Mouse (Mus musculus) hindbrain, postnatal 0 days (tissue): Measurements from ENCODE around the gene Ngdn. TPM values are rescaled to one million over a fixed set of nuclear protein-coding genes. Genes with fewer than 3 reads are reported as not detected.

Source experiments
- ATAC-seq: fragments of 200-750 bp; cut with Nextera tagmentation; 2 replicates; pipeline ENCODE4 v1.8.0; 2017; ENCODE audit warnings: mild to moderate bottlenecking, moderate TSS enrichment, moderate library complexity
- DNase-seq: peaks from one replicate; pipeline ENCODE4 v3.0.0-alpha.2; 2015; ENCODE audit warnings: low spot score
- H3K27ac ChIP-seq: fragments of 300-500 bp; sonication (generic); 2 replicates; pipeline ENCODE4 v1.5.1; 2014; ENCODE audit warnings: mild to moderate bottlenecking
- H3K27me3 ChIP-seq: fragments of 300-500 bp; sonication (generic); 2 replicates; pipeline ENCODE4 v1.6.1; 2014; ENCODE audit warnings: low read length, mixed read lengths; ENCODE audit not compliant: insufficient read depth
- H3K36me3 ChIP-seq: fragments of 300-500 bp; sonication (generic); 2 replicates; pipeline ENCODE4 v1.6.1; 2014; ENCODE audit warnings: low read length, mixed read lengths; ENCODE audit not compliant: insufficient read depth
- H3K4me1 ChIP-seq: fragments of 300-500 bp; sonication (generic); 2 replicates; pipeline ENCODE4 v1.6.1; 2014; ENCODE audit warnings: antibody characterized with exemption, low read length, mixed read lengths; ENCODE audit not compliant: insufficient read depth
- H3K4me2 ChIP-seq: fragments of 300-500 bp; sonication (generic); 2 replicates; pipeline ENCODE4 v1.6.1; 2014; ENCODE audit warnings: low read depth, mild to moderate bottlenecking, low read length, moderate library complexity, mixed read lengths
- H3K4me3 ChIP-seq: fragments of 300-500 bp; sonication (generic); 2 replicates; pipeline ENCODE4 v1.5.1; 2014; ENCODE audit warnings: low read length
- H3K9ac ChIP-seq: fragments of 300-500 bp; sonication (generic); replicated peaks from 2 replicates; pipeline ENCODE4 v1.6.1; 2014; ENCODE audit warnings: mild to moderate bottlenecking, low read length, moderate library complexity, mixed read lengths
- H3K9me3 ChIP-seq: fragments of 300-500 bp; sonication (generic); 2 replicates; pipeline ENCODE4 v1.6.1; 2016; ENCODE audit warnings: low read length, mixed read lengths
- CTCF ChIP-seq: IDR thresholded peaks from 2 replicates; pipeline ENCODE4 v1.5.1; 2016; ENCODE audit warnings: antibody characterized with exemption, control low read depth, low read depth
- WGBS: fragments of 180-500 bp; shearing (Covaris S2); extraction: QIAGEN DNeasy Blood & Tissue Kit; methylation state at CpG from one replicate; pipeline ENCODE4 v1.1.7; 2014; 5-methylcytosine and 5-hydroxymethylcytosine counted together
- microRNA counts: library from miRNA; unstranded; fragments of <30 nt; microRNA quantifications from one replicate; lab custom pipeline; 2015
- microRNA-seq, 2 experiments: library from miRNA; unstranded; fragments of <30 nt; microRNA quantifications; one replicate each; pipeline ENCODE4; 2016
- polyA plus RNA-seq: library from polyadenylated mRNA; unstranded; fragments of >200 nt; fragmentation: Nextera tagmentation; extraction: Ambion mirVana; gene quantifications from 2 replicates; pipeline ENCODE4 v1.2.1, GENCODE M21; 2015
- total RNA-seq: library from RNA; depleted of rRNA; stranded (reverse); fragments of >200 nt; gene quantifications from 2 replicates; pipeline ENCODE4 v1.2.3, GENCODE M21; 2014; rRNA removed

The Ngdn gene
- total and polyA plus RNA-seq, 2 experiments from 2014 or later, result 25.4 to 53.2 TPM

DNA sequence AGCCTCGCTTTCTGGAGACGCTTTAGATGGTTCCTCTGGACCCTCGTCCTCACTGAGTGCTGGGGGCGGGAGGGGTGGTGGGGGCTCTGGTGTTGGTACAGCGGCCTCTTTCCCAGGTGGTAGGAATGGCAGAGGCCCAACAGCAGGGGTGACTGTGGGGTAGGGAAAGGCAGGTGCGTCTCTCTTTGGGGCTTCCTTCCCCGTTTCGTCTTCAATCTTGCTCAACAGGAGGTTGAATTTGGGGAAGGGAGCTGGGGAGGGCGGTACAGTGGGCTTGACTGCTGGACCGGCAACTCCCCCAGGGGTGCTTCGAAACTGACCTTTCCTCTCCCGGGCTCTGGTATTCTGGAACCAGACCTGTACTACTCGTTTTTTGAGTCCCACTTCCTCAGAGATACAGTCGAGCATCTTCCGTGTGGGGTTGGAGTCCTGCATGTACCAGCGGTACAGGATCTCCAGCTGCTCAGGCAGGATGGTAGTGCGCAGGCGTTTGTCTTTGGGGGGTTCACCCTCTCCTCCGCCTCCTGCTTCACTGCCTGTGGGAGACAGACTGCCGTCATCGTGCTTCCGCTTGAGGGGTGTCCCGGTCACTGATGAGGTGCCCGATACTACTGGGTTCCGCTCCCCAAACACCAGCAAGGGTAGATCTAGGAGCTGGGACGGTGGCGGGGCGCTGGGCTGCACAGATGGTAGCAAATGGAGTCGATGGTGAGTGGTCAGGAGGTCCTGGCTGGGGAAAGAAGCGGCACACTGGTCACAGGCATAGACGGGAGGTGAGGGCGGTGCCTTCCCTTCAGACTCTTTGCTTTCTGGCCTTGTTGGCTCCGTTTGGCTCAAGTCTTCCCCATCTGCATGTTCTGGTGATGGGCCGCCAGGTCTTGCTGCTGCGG is 49.5 kb downstream of the Ngdn start:
- H3K4me1 ChIP-seq, result peaks cover 16% of the 10 kb centered on the region
- no peak overlapping the region for H3K9ac ChIP-seq
- DNase-seq (no peak), ATAC-seq (no peak)
- H3K4me2 ChIP-seq, result no peak overlapping the region
- no peaks in the 10 kb centered on the region for H3K9me3 ChIP-seq
- 75% methylated on average over 35 of the region's 35 CpGs for WGBS
- TF ChIP-seq CTCF, result no peak
- no peak overlapping the region for H3K4me3 ChIP-seq
- peaks cover 34% of the 10 kb centered on the region for H3K36me3 ChIP-seq
- H3K27me3 ChIP-seq, result no peaks in the 10 kb centered on the region
- H3K27ac ChIP-seq, result 0 out of 2 replicates have a peak overlapping the region, but pooled peaks have one; percentile 16

DNA sequence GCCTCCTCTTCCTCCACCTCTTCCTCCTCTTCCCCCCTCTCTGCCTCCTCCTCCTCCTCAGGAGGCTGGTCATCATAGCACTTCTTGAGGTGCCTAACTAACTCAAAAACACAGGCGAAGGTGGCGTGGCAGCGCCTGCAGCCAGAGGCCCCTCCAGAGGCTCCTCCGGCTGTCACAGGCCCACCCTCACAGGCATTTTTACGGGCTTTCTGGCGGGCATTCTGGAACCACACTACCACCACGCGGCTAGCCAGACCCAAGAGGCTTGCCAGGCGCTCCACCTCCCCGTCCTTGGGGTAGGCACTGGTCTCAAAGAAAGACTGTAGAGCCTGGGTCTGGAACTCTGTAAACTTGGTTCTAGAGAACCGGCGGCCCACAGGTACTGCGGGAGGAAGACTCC is 50.1 kb downstream of the Ngdn start:
- TF ChIP-seq CTCF, result no peak
- 86% methylated on average over 13 of the region's 13 CpGs for WGBS
- DNase-seq, result no peak
- Histone ChIP-seq H3K4me1 (peaks cover 13% of the 10 kb centered on the region; the same call in 1 of the 2 replicates), H3K27me3 (no peaks in the 10 kb centered on the region), H3K9me3 (no peaks in the 10 kb centered on the region), H3K36me3 (peaks cover 34% of the 10 kb centered on the region), H3K4me2 (no peak overlapping the region), H3K9ac (no peak overlapping the region), H3K4me3 (no peak overlapping the region), H3K27ac (no peak overlapping the region)
- no peak for ATAC-seq

DNA sequence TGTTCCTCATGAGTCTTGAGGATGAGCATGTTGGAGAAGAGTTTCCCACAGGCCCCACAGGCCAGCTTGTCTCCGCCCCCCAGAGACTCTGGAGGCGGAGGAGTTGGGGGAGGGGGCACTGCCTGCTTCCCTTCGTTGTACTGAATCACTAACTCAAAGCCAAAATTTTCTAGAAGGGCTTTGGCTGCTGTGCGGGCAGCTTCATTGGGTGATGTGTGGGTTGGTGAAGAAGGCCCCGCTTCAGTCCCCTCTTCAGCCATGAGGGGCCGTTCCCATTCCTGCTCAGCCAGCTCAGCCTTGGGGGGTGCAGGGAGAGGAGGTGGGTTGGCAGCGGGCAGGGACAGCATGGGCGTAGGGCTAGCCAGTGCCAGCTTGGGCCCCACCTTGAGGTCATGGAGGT is 50.8 kb downstream of the Ngdn start:
- TF ChIP-seq CTCF, result no peak
- no peak overlapping the region for H3K4me3 ChIP-seq
- no peaks in the 10 kb centered on the region for H3K9me3 ChIP-seq
- no peak overlapping the region for H3K9ac ChIP-seq
- ATAC-seq (no peak), DNase-seq (no peak)
- WGBS, result 85% methylated on average over 8 of the region's 8 CpGs
- peaks cover 13% of the 10 kb centered on the region; the same call in 1 of the 2 replicates for H3K4me1 ChIP-seq
- H3K4me2 ChIP-seq, result no peak overlapping the region
- H3K27ac ChIP-seq, result no peak overlapping the region
- peaks cover 34% of the 10 kb centered on the region for H3K36me3 ChIP-seq
- no peaks in the 10 kb centered on the region for H3K27me3 ChIP-seq

DNA sequence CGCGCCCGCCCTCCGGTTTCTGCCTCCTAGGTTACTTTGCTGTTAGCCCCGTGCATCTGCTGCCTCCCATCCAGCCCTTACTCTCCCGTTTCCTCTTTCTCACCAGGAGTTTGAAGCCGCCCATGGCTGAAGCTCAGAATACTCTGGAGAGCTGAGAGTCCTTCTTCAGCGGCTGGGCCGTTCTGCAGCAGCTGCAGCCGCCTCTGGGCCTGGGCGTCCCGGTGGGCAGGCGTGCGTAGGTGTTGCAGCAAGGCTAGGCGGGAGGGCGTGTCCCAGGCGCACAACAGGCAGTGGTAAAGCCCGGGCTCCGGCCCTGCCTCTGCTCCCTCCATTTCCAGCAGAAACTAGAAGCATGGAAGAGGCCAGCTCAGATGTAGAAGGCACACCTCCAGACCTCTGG is 56.5 kb downstream of the Ngdn start:
- no peak for TF ChIP-seq CTCF
- 0 out of 2 replicates have a peak overlapping the region, but pooled peaks have one; percentile 19 for H3K9ac ChIP-seq
- peak overlapping the region; percentile 29; the same call in 1 of the 2 replicates for H3K27ac ChIP-seq
- ATAC-seq (no peak), DNase-seq (no peak)
- H3K36me3 ChIP-seq, result peaks cover 45% of the 10 kb centered on the region
- H3K27me3 ChIP-seq, result no peaks in the 10 kb centered on the region
- no peaks in the 10 kb centered on the region for H3K4me1 ChIP-seq
- WGBS, result 36% methylated on average over 19 of the region's 19 CpGs
- no peak overlapping the region for H3K4me2 ChIP-seq
- no peaks in the 10 kb centered on the region for H3K9me3 ChIP-seq
- H3K4me3 ChIP-seq, result no peak overlapping the region

MicroRNAs encoded within 50 kb of the gene (microRNA counts, 519-probe panel; counts per million panel counts)
- microRNA mmu-miR-208b (lab: Ali Mortazavi, UCI), result 1,133 counts per million, percentile 14 among the panel's probes with 10 or more counts

Small RNAs within 50 kb of the gene (microRNA-seq; reads per million reads assigned to microRNA genes)
- 6.4 to 37.2 reads per million in 2 experiments for gene Mir208b

Other genes with a start within 250 kb of the Ngdn start
- gene Slc7a8, start 233.5 kb upstream of the Ngdn start, total RNA-seq, result 8.9 and 10.6 TPM in 2 replicates
- 7.9 and 9.3 TPM in 2 replicates for gene Slc7a8, start 233.5 kb upstream of the Ngdn start, polyA plus RNA-seq
- not detected in 2 replicates for gene Rnf212b, start 201.3 kb upstream of the Ngdn start, total RNA-seq
- gene Rnf212b, start 201.3 kb upstream of the Ngdn start, polyA plus RNA-seq, result not detected in 2 replicates
- 7.8 and 9.6 TPM in 2 replicates for gene Homez, start 144.5 kb upstream of the Ngdn start, total RNA-seq
- gene Homez, start 144.5 kb upstream of the Ngdn start, polyA plus RNA-seq, result 9.0 and 9.3 TPM in 2 replicates
- 21.3 and 26.5 TPM in 2 replicates for gene Ppp1r3e, start 137.9 kb upstream of the Ngdn start, total RNA-seq
- 4.0 and 5.1 TPM in 2 replicates for gene Ppp1r3e, start 137.9 kb upstream of the Ngdn start, polyA plus RNA-seq
- gene Bcl2l2, start 132.1 kb upstream of the Ngdn start, total RNA-seq, result 28.4 and 37.1 TPM in 2 replicates
- 4.3 and 4.6 TPM in 2 replicates for gene Bcl2l2, start 132.1 kb upstream of the Ngdn start, polyA plus RNA-seq
- gene Gm20521, start 132.0 kb upstream of the Ngdn start, total RNA-seq, result 3.0 and 6.8 TPM in 2 replicates
- gene Gm20521, start 132.0 kb upstream of the Ngdn start, polyA plus RNA-seq, result 1.3 and 1.9 TPM in 2 replicates
- 88.1 and 109 TPM in 2 replicates for gene Pabpn1, start 123.0 kb upstream of the Ngdn start, total RNA-seq
- gene Pabpn1, start 123.0 kb upstream of the Ngdn start, polyA plus RNA-seq, result 145 and 154 TPM in 2 replicates
- 605 and 606 TPM in 2 replicates for gene Slc22a17, start 102.3 kb upstream of the Ngdn start, total RNA-seq
- gene Slc22a17, start 102.3 kb upstream of the Ngdn start, polyA plus RNA-seq, result 349 and 369 TPM in 2 replicates
- 38.0 and 43.1 TPM in 2 replicates for gene Efs, start 89.3 kb upstream of the Ngdn start, total RNA-seq
- gene Efs, start 89.3 kb upstream of the Ngdn start, polyA plus RNA-seq, result 12.9 and 13.8 TPM in 2 replicates
- not detected in 2 replicates for gene Il25, start 82.8 kb upstream of the Ngdn start, total RNA-seq
- gene Il25, start 82.8 kb upstream of the Ngdn start, polyA plus RNA-seq, result 0.95 and 1.2 TPM in 2 replicates
- gene Cmtm5, start 79.2 kb upstream of the Ngdn start, total RNA-seq, result 62.6 and 74.1 TPM in 2 replicates
- 44.8 and 52.1 TPM in 2 replicates for gene Cmtm5, start 79.2 kb upstream of the Ngdn start, polyA plus RNA-seq
- 0.21 and 0.32 TPM in 2 replicates for gene Myh6, start 48.5 kb upstream of the Ngdn start, total RNA-seq
- gene Myh6, start 48.5 kb upstream of the Ngdn start, polyA plus RNA-seq, result 1.1 and 1.4 TPM in 2 replicates
- not detected in 2 replicates for gene Gm17428, start 38.5 kb upstream of the Ngdn start, total RNA-seq
- gene Gm17428, start 38.5 kb upstream of the Ngdn start, polyA plus RNA-seq, result not detected in 2 replicates
- gene Myh7, start 20.8 kb upstream of the Ngdn start, total RNA-seq, result 1.3 and 2.0 TPM in 2 replicates
- 6.5 and 8.6 TPM in 2 replicates for gene Myh7, start 20.8 kb upstream of the Ngdn start, polyA plus RNA-seq
- 10.7 and 10.9 TPM in 2 replicates for gene Zfhx2, start 76.9 kb downstream of the Ngdn start, total RNA-seq
- 8.1 and 8.4 TPM in 2 replicates for gene Zfhx2, start 76.9 kb downstream of the Ngdn start, polyA plus RNA-seq
- gene Thtpa, start 79.3 kb downstream of the Ngdn start, total RNA-seq, result 37.7 and 44.1 TPM in 2 replicates
- gene Thtpa, start 79.3 kb downstream of the Ngdn start, polyA plus RNA-seq, result 31.8 and 32.8 TPM in 2 replicates
- gene Ap1g2, start 91.1 kb downstream of the Ngdn start, total RNA-seq, result 5.7 and 6.5 TPM in 2 replicates
- gene Ap1g2, start 91.1 kb downstream of the Ngdn start, polyA plus RNA-seq, result 5.9 and 6.1 TPM in 2 replicates
- gene Jph4, start 101.5 kb downstream of the Ngdn start, total RNA-seq, result 124 and 126 TPM in 2 replicates
- gene Jph4, start 101.5 kb downstream of the Ngdn start, polyA plus RNA-seq, result 28.3 and 29.4 TPM in 2 replicates
- gene Dhrs2, start 206.6 kb downstream of the Ngdn start, total RNA-seq, result 1.7 TPM in 1 of 2 replicates, not detected in the other
- gene Dhrs2, start 206.6 kb downstream of the Ngdn start, polyA plus RNA-seq, result 1.6 and 2.0 TPM in 2 replicates